Mouse (Mus musculus): ENCODE data around the gene Cd151. TPM values are rescaled to one million over a fixed set of nuclear protein-coding genes. Genes with fewer than 3 reads are reported as not detected.
A peak's percentile ranks its signal among the peaks of the same experiment; 100 is the strongest.

Cd151 gene
- polyA plus RNA-seq, 1 experiment from 2014 or later: 30.6 TPM

DNA sequence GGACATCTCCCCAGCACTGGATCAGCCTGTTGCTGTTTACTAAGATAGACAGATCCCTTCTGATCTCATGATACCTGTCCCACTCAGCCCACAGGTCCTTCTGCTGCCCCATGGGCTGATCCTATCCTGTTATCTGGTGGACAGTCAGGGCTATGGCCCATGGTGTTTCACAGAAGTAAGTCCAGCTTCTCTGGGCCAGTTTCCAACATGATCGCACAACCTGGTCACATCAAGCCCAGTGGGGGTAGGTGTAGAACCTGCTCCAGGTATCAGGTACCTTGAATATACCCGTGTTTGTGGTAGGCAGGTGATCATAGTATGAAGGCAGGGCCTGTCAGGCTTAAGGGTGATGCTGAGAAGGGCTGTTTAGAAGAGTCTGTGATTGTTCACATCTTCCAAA, 28.2 kb downstream of the Cd151 start:
- 81% methylated on average over 2 of the region's 2 CpGs for WGBS
- no peak for ATAC-seq
- no peaks in the 10 kb centered on the region for H3K9me3 ChIP-seq (ENCODE audit: control insufficient read depth, low read length)

DNA sequence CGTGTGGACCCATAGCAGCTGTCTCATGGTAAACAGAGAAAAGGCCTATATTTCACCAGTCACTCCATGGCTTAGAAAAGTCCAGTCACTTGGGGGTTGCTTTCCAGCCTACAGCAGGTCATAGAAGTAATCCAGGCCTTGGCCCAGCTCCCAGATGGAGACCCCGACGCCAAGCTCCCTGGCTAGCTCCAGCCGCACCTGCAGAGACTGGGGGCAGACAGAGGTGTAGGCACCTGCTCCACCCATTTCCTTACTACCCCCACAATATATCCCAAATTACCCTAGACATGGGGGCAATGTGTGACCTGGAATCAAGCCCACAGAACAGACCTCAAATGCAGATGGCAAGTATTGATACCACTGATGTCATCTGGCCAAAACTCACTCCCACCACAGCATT, 28.7 kb downstream of the Cd151 start:
- no peak for ATAC-seq
- no peak overlapping the region for H3K9ac ChIP-seq (ENCODE audit: low read depth, low read length)
- H3K4me1 ChIP-seq (ENCODE audit: control insufficient read depth, insufficient read depth, low read length): no peaks in the 10 kb centered on the region
- no peaks in the 10 kb centered on the region for H3K27me3 ChIP-seq (replicated peaks; ENCODE audit: control insufficient read depth, insufficient read depth, low read length)
- peaks cover 5% of the 10 kb centered on the region; the same call in 1 of the 2 replicates for H3K36me3 ChIP-seq (ENCODE audit: control insufficient read depth, insufficient read depth, low read length)
- WGBS: 81% methylated on average over 4 of the region's 4 CpGs
- no peak overlapping the region for H3K4me3 ChIP-seq (ENCODE audit: low read length)
- H3K9me3 ChIP-seq (ENCODE audit: control insufficient read depth, low read length): no peaks in the 10 kb centered on the region
- H3K27ac ChIP-seq (ENCODE audit: low read length): no peak overlapping the region
- H3K4me2 ChIP-seq (ENCODE audit: low read depth, low read length): no peak overlapping the region

More for the DNA sequence above, 28.2 kb downstream of the Cd151 start:
- Histone ChIP-seq H3K27ac (ENCODE audit: low read length) (no peak overlapping the region), H3K27me3 (replicated peaks; ENCODE audit: control insufficient read depth, insufficient read depth, low read length) (no peaks in the 10 kb centered on the region), H3K4me1 (ENCODE audit: control insufficient read depth, insufficient read depth, low read length) (no peaks in the 10 kb centered on the region), H3K36me3 (ENCODE audit: control insufficient read depth, insufficient read depth, low read length) (peaks cover 5% of the 10 kb centered on the region; the same call in 1 of the 2 replicates), H3K9ac (ENCODE audit: low read depth, low read length) (no peak overlapping the region), H3K4me2 (ENCODE audit: low read depth, low read length) (no peak overlapping the region), H3K4me3 (ENCODE audit: low read length) (no peak overlapping the region)

DNA sequence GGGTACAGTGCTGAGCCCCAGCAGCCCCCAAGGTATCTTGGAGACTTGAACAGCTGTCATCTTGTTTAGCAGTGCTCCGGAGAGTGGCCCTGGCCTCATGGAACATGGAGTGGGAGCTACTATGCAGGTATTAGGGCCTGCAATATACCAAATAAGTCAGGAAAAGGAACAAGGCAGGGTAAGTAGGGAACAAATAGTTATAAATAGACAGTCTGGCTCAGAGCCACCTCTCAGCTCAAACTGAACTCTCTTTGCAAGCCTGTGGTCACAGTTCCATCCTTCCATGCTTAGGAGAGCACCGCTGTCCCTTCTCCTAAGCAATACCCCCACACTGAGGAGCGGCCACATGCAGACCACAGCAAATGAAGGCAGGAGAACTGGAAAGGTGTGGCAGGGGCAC, 30.4 kb downstream of the Cd151 start:
- no peaks in the 10 kb centered on the region for H3K27me3 ChIP-seq (replicated peaks; ENCODE audit: control insufficient read depth, insufficient read depth, low read length)
- 94% methylated on average over 3 of the region's 3 CpGs for WGBS
- peaks cover 5% of the 10 kb centered on the region; the same call in 1 of the 2 replicates for H3K36me3 ChIP-seq (ENCODE audit: control insufficient read depth, insufficient read depth, low read length)
- no peak overlapping the region for H3K27ac ChIP-seq (ENCODE audit: low read length)
- H3K4me1 ChIP-seq (ENCODE audit: control insufficient read depth, insufficient read depth, low read length): no peaks in the 10 kb centered on the region
- no peak overlapping the region for H3K4me2 ChIP-seq (ENCODE audit: low read depth, low read length)
- H3K9ac ChIP-seq (ENCODE audit: low read depth, low read length): no peak overlapping the region
- H3K9me3 ChIP-seq (ENCODE audit: control insufficient read depth, low read length): no peaks in the 10 kb centered on the region
- H3K4me3 ChIP-seq (ENCODE audit: low read length): no peak overlapping the region
- ATAC-seq: no peak

DNA sequence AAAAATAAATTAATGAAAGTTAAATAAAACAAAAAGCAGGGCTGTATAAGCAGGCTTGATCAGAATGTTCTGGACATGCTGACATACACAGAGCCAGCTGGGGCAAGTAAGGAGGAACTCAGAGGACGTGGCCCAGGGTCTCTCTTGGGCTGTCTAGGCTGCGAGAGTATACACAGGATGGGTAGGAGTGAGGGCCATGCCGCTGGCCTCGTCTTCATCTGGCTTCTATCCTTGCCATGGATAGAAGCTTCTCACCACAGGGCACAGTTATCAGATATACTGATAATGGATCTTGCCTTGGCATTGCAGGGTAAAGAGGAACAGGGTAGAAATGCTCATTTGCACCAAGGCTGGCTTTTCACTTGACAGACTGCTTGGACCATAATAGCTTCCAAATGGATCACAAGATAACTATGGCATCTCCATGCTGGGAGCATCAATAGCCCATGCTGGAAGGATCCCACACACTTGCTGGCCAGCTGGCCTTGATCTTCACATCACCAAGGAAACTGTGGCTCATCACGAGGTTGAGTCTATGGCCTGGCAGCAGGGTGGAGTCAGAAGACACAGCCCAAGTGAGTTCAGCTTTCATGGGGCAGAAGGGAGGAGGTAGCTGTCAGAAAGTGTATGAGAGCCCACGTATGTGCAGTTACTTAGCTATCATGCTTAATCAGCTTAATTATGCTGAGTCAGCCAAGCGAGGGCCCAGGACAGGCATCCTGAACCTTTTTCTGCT, 34.8 kb downstream of the Cd151 start:
- no peak for ATAC-seq
- Histone ChIP-seq H3K9ac (ENCODE audit: low read depth, low read length) (no peak overlapping the region), H3K4me3 (ENCODE audit: low read length) (no peak overlapping the region), H3K27ac (ENCODE audit: low read length) (no peak overlapping the region), H3K36me3 (ENCODE audit: control insufficient read depth, insufficient read depth, low read length) (no peaks in the 10 kb centered on the region), H3K4me2 (ENCODE audit: low read depth, low read length) (no peak overlapping the region), H3K4me1 (ENCODE audit: control insufficient read depth, insufficient read depth, low read length) (peaks cover 7% of the 10 kb centered on the region), H3K27me3 (replicated peaks; ENCODE audit: control insufficient read depth, insufficient read depth, low read length) (no peaks in the 10 kb centered on the region), H3K9me3 (ENCODE audit: control insufficient read depth, low read length) (no peaks in the 10 kb centered on the region)
- WGBS: 84% methylated on average over 7 of the region's 7 CpGs

DNA sequence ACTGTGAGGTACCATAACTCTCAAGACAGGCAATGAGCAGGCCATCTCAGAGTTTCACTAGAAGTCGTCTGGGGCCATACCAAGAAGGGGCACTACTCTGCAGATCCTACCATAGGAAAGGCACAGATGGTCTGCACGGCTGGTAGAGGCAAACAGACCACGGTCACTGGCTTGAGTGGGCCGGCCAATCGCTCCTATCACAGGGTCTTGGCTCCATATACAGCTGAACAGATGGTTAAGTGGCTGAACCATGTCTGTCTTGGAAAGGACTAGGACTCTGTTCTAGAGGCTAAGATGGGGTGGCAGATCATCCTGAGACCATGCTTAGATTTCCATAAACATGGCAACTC, 35.3 kb downstream of the Cd151 start:
- no peaks in the 10 kb centered on the region for H3K36me3 ChIP-seq (ENCODE audit: control insufficient read depth, insufficient read depth, low read length)
- peaks cover 7% of the 10 kb centered on the region for H3K4me1 ChIP-seq (ENCODE audit: control insufficient read depth, insufficient read depth, low read length)
- H3K27ac ChIP-seq (ENCODE audit: low read length): no peak overlapping the region
- no peak for ATAC-seq
- no peaks in the 10 kb centered on the region for H3K9me3 ChIP-seq (ENCODE audit: control insufficient read depth, low read length)
- H3K4me2 ChIP-seq (ENCODE audit: low read depth, low read length): no peak overlapping the region
- no peak overlapping the region for H3K9ac ChIP-seq (ENCODE audit: low read depth, low read length)
- H3K27me3 ChIP-seq (replicated peaks; ENCODE audit: control insufficient read depth, insufficient read depth, low read length): no peaks in the 10 kb centered on the region
- H3K4me3 ChIP-seq (ENCODE audit: low read length): no peak overlapping the region
- 94% methylated on average over 5 of the region's 5 CpGs for WGBS

DNA sequence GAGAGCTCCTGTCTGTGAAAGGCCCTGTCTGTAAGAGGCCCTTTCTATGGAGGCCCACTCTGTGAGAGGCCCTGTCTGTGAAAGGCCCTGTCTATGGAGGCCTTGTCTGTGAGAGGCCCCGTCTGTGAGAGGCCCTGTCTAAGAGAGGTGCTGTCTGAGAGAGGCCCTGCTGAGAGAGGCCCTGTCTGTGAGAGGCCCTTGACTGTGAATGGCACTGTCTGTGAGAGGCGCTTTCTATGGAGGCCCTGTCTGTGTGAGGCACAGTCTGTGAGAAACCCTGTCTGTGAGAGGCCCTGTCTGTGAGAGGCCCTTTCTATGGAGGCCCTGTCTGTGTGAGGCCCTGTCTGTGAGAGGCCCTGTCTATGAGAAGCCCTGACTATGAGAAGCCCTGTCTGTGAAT, 39.1 kb downstream of the Cd151 start:
- H3K27me3 ChIP-seq (replicated peaks; ENCODE audit: control insufficient read depth, insufficient read depth, low read length): no peaks in the 10 kb centered on the region
- no peak overlapping the region for H3K4me3 ChIP-seq (ENCODE audit: low read length)
- H3K4me1 ChIP-seq (ENCODE audit: control insufficient read depth, insufficient read depth, low read length): peaks cover 10% of the 10 kb centered on the region
- 80% methylated on average over 2 of the region's 2 CpGs for WGBS
- no peak overlapping the region for H3K9ac ChIP-seq (ENCODE audit: low read depth, low read length)
- no peak overlapping the region for H3K4me2 ChIP-seq (ENCODE audit: low read depth, low read length)
- H3K9me3 ChIP-seq (ENCODE audit: control insufficient read depth, low read length): no peaks in the 10 kb centered on the region
- H3K36me3 ChIP-seq (ENCODE audit: control insufficient read depth, insufficient read depth, low read length): 0 out of 2 replicates have a peak, but pooled peaks cover 6% of the 10 kb centered on the region
- no peak for ATAC-seq
- no peak overlapping the region for H3K27ac ChIP-seq (ENCODE audit: low read length)

DNA sequence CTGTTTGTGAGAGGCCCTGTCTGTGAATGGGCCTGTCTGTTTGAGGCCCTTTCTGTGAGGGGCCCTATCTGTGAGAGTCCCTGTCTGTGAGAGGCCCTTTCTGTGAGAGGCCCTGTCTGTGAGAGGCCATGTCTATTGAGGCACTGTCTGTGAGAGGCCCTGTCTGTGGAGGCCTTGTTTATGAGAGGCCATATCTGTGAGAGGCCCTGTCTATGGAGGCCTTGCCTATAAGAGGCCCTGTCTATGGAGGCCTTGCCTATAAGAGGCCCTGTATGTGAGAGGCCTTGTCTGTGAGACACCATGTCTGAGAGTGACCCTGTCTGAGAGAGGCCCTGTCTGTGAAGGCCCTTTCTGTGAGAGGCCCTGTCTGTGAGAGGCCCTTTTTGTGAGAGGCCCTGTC, 41.0 kb downstream of the Cd151 start:
- Histone ChIP-seq H3K4me2 (ENCODE audit: low read depth, low read length) (no peak overlapping the region), H3K4me1 (ENCODE audit: control insufficient read depth, insufficient read depth, low read length) (peaks cover 10% of the 10 kb centered on the region), H3K4me3 (ENCODE audit: low read length) (no peak overlapping the region), H3K9me3 (ENCODE audit: control insufficient read depth, low read length) (no peaks in the 10 kb centered on the region), H3K27ac (ENCODE audit: low read length) (peak overlapping the region; percentile 74), H3K9ac (ENCODE audit: low read depth, low read length) (no peak overlapping the region), H3K36me3 (ENCODE audit: control insufficient read depth, insufficient read depth, low read length) (0 out of 2 replicates have a peak, but pooled peaks cover 6% of the 10 kb centered on the region), H3K27me3 (replicated peaks; ENCODE audit: control insufficient read depth, insufficient read depth, low read length) (no peaks in the 10 kb centered on the region)
- ATAC-seq: peak; percentile 89

DNA sequence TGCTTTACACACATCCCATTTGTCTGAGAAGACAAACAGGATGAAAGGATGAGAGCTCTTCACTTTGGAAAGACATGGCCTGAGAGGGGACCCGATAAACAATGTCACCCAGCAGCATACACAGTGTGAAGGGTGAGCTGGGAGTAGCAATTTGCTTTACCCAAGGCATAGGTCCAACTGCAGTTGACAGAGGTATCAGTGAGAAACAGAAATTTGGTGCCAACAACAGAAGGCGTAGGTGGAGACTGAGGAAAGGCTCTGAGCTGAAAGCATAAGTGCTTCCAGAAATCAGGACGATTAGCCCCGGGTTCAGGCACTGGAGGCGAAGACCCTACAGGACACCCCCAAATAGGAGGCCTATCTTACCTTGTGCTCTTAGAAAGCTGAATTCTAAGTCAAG, 43.0 kb downstream of the Cd151 start:
- no peak overlapping the region for H3K27ac ChIP-seq (ENCODE audit: low read length)
- ATAC-seq: no peak
- no peaks in the 10 kb centered on the region for H3K27me3 ChIP-seq (replicated peaks; ENCODE audit: control insufficient read depth, insufficient read depth, low read length)
- 0 out of 2 replicates have a peak, but pooled peaks cover 6% of the 10 kb centered on the region for H3K36me3 ChIP-seq (ENCODE audit: control insufficient read depth, insufficient read depth, low read length)
- H3K4me2 ChIP-seq (ENCODE audit: low read depth, low read length): no peak overlapping the region
- peaks cover 10% of the 10 kb centered on the region for H3K4me1 ChIP-seq (ENCODE audit: control insufficient read depth, insufficient read depth, low read length)
- 83% methylated on average over 5 of the region's 5 CpGs for WGBS
- no peak overlapping the region for H3K9ac ChIP-seq (ENCODE audit: low read depth, low read length)
- H3K9me3 ChIP-seq (ENCODE audit: control insufficient read depth, low read length): no peaks in the 10 kb centered on the region
- H3K4me3 ChIP-seq (ENCODE audit: low read length): no peak overlapping the region

DNA sequence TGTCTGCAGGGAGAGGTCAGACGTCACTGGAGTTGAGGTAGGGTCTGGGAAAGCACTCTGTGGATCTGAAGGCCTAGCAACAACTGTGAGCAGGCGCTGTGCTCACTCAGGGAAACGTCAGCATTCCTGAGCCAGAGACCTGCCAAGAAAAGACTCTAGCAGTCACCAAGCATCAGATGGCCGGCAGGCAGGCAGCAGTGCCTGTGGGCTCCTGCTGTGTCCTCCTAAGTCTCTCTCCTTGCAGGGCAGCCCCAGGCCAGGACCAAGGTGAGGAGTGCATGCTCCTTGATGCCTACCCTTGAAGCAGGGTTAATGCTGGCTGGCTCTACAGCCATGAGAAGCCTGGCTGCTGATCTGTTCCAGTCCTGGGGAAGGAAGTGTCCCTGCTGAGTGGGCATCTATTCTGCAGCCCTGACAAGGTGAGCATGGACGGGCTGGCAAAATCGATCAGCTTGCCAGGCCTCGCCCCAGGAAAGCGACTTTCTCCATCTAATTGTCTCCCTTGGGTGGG, 43.5 kb downstream of the Cd151 start:
- Histone ChIP-seq H3K36me3 (ENCODE audit: control insufficient read depth, insufficient read depth, low read length) (0 out of 2 replicates have a peak, but pooled peaks cover 6% of the 10 kb centered on the region), H3K27ac (ENCODE audit: low read length) (no peak overlapping the region), H3K9me3 (ENCODE audit: control insufficient read depth, low read length) (no peaks in the 10 kb centered on the region), H3K4me3 (ENCODE audit: low read length) (no peak overlapping the region), H3K4me2 (ENCODE audit: low read depth, low read length) (no peak overlapping the region), H3K27me3 (replicated peaks; ENCODE audit: control insufficient read depth, insufficient read depth, low read length) (no peaks in the 10 kb centered on the region), H3K9ac (ENCODE audit: low read depth, low read length) (no peak overlapping the region), H3K4me1 (ENCODE audit: control insufficient read depth, insufficient read depth, low read length) (peaks cover 8% of the 10 kb centered on the region)
- WGBS: 80% methylated on average over 8 of the region's 8 CpGs
- ATAC-seq: no peak
